Mouse (Mus musculus): ENCODE measurements around the gene Lpar1. TPM values are rescaled to one million over a fixed set of nuclear protein-coding genes. Genes with fewer than 3 reads are reported as not detected.

Lpar1 gene
- polyA plus RNA-seq (2012; rRNA removed) = 1.6 and 1.7 TPM in 2 replicates

DNA sequence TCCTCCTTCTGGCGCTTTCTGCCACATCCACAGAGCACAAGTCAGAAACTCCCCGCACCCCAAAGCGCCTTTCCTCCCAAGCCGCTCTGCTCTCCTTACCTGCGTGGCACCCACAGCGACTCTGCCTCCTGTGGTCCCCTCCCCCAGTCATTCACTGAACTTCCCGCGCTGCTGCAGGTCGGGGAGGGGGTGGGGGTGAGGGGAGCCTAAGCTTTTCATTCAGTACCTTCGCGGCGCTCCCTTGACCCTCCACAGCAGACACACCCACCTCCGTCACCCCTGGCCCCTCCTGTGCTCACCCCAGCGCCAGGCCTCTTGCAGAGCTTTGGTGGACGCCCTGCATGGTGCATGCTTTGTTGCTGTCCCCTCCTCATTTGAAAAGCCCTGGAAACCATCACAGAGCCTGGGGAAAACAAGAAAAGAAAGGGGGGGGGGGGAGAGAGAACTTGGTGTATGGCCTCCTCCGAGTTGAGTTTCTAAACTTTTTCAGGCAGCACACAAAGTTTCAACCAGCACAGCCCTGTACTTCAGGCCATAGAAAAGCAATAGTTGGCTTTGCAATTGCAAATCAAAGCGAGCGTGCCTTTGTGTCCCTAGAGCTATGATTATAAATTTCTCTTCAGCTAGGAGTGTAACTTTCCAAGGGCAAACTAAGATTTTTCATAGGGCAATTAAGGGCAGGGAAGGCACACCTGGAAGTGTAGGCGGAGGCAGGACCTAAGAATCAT, at the start of gene Lpar1:
Gene Lpar1, minus strand, starts transcription at position 268 of the 728 bp plus-strand sequence.

Other genes with a start within 250 kb of the Lpar1 start
- 0.03 TPM in 1 of 2 replicates, not detected in the other for gene Olfr267, start 233.8 kb upstream of the Lpar1 start, polyA plus RNA-seq (2012; rRNA removed)